Mouse (Mus musculus): ENCODE results near the gene Slc44a2.

Gene Slc44a2

GRCm38 (mm10) chr9:21379195-21379594 is 58.7 kb downstream of the Slc44a2 start:
- no peak for DNase-seq (ENCODE audit: low spot score in 2 of 2)

GRCm38 (mm10) chr9:21380868-21381267 is 60.4 kb downstream of the Slc44a2 start:
- DNase-seq (ENCODE audit: low spot score in 2 of 2): no peak

GRCm38 (mm10) chr9:21383966-21384365 is 63.5 kb downstream of the Slc44a2 start:
- no peak for DNase-seq (ENCODE audit: low spot score in 2 of 2)

GRCm38 (mm10) chr9:21392646-21393175 is 72.2 kb downstream of the Slc44a2 start:
- no peak for DNase-seq (ENCODE audit: low spot score in 2 of 2)

- DNase-seq (ENCODE audit: low spot score in 2 of 2): no peak
These were observed 75.2 kb downstream of the Slc44a2 start for GRCm38 (mm10) chr9:21395692-21396091.

- no peak for DNase-seq (ENCODE audit: low spot score in 2 of 2)
These were observed 76.7 kb downstream of the Slc44a2 start for GRCm38 (mm10) chr9:21397170-21397569.

- no peak for DNase-seq (ENCODE audit: low spot score in 2 of 2)
These were observed 80.5 kb downstream of the Slc44a2 start for GRCm38 (mm10) chr9:21401042-21401441.

- DNase-seq (ENCODE audit: low spot score in 2 of 2): no peak
These were observed 82.3 kb downstream of the Slc44a2 start for GRCm38 (mm10) chr9:21402764-21403253.

GRCm38 (mm10) chr9:21403745-21404144 is 83.2 kb downstream of the Slc44a2 start:
- no peak for DNase-seq (ENCODE audit: low spot score in 2 of 2)

Data from urinary bladder, postnatal 4 days (tissue).